Mouse (Mus musculus) layer of hippocampus, adult 2 months (tissue): ENCODE measurements at regions not wholly inside any gene's neighbourhood (a gene's known extent, or its start where the extent isn't known, plus 50 kb on each side); places are given as distances from the start of the nearest gene placed in this dataset.

Source experiments
- DNase-seq, 2 experiments: peaks; one replicate each; pipeline ENCODE4 v3.0.0; 2022; ENCODE audit warnings: low spot score in 2 of 2
- H3K27ac ChIP-seq: fragments of 200-600 bp; 2 replicates; pipeline ENCODE4 v1.8.1; 2022
- H3K4me3 ChIP-seq: fragments of 200-600 bp; 2 replicates; pipeline ENCODE4 v1.8.1; 2022; ENCODE audit warnings: mild to moderate bottlenecking
- CTCF ChIP-seq: fragments of 200-600 bp; conservative IDR thresholded peaks from 2 replicates; pipeline ENCODE4 v1.8.1; 2022; ENCODE audit warnings: antibody characterized with exemption, mild to moderate bottlenecking, moderate library complexity

DNA sequence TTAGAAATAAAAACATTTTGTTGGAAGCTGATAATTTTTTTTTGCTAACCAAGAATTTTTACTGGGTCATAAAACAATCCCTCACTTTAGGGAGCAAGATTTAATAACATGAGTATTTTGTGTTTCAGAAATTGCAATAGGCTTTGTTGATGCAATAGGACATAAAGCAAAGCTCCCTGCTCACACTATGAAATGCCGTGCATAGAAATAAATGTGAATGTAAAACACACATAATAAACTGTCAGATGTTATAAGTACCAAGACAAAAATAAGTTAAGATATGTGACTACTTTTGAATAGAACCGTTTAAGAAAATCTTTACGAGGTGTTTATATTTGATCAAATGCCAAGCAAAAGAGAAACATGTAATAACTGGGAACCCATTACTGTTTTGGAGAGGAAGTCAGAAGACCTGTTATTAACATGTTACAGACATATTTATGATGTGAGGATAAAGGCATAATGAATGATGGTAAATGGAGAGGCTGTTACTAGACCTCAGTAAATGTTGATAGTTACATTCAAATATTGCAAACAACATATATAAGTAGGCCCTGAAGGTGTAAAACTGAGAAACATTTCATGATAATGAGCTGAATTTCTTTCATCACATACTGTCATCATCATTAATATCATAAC, 110.9 kb upstream of the Gm4301 start:
- no peak for DNase-seq
- Histone ChIP-seq H3K4me3 (no peak overlapping the region), H3K27ac (no peak overlapping the region)
- TF ChIP-seq CTCF = no peak

DNA sequence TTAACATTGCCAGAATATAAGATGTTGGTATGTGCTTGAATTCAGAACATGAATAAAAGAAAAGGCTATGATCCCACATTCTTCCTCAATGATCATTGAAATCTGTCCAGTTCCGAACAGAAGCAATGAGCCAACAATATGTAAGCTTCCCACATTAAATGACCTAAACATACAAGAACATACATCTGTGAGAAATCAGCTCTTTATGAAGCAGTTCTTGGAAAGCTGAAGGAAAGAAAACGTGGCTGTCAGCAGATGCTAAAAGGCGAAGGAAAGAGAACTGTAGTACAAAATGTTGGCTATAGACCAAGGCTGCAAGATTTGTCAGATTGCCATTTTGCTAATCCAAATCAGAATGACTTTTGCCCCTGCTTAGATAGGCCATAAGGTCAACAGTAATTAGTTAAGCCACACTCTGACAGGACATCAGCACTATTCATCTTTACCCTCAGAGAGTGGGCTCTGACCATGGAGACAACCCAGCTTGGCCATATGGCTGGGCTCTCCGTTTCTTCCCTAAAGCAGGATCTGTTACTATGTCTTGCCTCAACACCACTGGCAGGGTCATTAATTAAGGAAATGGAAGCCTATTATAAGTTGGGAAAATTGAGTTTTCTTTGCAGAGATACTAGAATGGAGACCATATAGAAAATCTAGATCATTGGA, 76.1 kb upstream of the Gm4301 start:
- TF ChIP-seq CTCF = no peak
- Histone ChIP-seq H3K4me3 (no peak overlapping the region), H3K27ac (no peak overlapping the region)
- no peak for DNase-seq

DNA sequence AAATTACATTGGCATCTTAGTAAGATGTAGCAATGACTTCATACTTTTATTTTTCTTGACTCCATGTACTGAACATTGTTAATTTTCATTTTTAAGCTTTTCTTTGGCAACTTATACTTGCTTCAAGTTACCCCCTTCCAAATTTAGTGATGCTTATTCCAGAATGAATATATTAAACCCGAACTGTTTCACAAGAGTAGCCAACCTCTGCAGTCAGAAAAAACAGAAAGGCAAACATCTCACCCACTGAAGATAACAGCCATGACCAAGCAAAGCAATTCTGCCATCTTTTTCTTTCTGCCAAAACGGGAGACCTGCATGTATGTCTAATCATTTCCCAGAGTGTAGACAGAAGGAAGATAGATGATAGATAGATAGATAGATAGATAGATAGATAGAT, 72.0 kb upstream of the Gm4301 start:
- TF ChIP-seq CTCF = no peak
- no peak for DNase-seq
- no peak overlapping the region for H3K4me3 ChIP-seq
- no peak overlapping the region for H3K27ac ChIP-seq

DNA sequence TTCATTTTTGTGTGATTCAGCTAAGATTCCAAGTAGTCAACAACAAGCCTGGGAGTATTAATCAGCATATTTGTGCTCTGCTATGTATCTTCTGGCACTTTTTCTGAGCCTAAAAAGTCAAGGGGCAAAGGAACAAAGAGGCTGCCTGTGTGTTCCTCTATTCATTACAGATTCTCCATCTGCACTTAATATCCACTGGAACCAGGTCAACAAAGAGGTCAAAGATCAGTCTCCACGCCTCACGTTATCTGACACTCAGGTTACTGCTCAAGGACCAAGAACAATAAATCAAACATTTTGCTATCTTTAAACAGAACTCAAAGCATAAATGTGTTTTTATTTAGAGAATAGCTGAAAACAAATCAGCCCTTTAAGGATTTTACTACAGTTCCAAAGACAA, 71.4 kb upstream of the Gm4301 start:
- TF ChIP-seq CTCF = no peak
- no peak overlapping the region for H3K4me3 ChIP-seq

DNA sequence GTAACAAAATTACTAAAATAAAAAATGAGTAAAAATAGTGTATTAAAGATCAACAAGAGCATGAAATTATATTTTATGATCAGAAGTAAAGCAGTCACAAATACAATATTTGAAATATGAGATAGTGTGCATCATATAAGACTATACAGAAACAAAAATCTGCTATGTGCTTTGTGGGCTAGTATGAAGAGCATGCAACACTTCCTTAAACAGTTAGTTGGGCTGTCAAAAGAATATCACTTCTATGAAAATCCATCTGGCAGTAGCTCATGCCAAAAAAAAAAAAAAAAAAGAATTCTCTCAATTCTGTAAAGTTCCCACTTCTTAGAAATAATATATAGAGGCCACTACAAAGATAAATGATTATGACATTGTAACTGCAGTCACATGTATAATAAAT, 53.0 kb upstream of the Gm4301 start:
- no peak for DNase-seq
- no peak for TF ChIP-seq CTCF
- H3K4me3 ChIP-seq = no peak overlapping the region

More for the DNA sequence above, 71.4 kb upstream of the Gm4301 start:
- H3K27ac ChIP-seq = no peak overlapping the region
- no peak for DNase-seq

More for the DNA sequence above, 53.0 kb upstream of the Gm4301 start:
- H3K27ac ChIP-seq = no peak overlapping the region
